Mouse (Mus musculus): ENCODE measurements around the gene Cxcl2. TPM values are rescaled to one million over a fixed set of nuclear protein-coding genes. Genes with fewer than 3 reads are reported as not detected.
A peak's percentile ranks its signal among the peaks of the same experiment; 100 is the strongest.

Gene Cxcl2
- 1.4 TPM in 1 of 2 replicates, not detected in the other for polyA plus RNA-seq (2012; rRNA removed)

DNA sequence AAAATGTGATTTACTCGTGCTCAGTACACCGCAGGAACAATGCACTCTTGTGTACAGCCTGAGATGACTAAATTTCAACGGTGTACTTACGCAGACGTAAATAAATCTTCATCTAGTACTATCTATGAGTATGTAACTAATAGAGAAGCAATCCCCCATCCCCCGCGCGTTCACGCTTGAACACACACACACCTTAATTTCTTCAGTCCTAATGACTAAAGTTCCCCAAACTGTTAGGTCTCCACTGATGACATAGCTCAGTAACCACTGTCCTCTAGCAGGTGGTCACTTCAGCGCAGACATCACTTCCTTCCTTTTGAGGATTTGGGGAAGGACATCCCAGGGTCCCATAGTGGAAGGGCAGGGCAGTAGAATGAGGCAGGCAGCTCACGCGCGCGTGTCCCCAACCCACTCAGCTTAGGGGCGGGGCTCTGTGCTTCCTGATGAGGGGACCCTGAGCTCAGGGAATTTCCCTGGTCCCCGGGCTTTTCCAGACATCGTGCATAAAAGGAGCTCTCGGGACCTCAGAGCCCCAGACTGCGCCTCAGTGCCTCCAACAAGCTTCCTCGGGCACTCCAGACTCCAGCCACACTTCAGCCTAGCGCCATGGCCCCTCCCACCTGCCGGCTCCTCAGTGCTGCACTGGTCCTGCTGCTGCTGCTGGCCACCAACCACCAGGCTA lies at the start of gene Cxcl2:
Gene Cxcl2, plus strand, starts transcription at position 533 of the 682 bp plus-strand sequence.
- DNase-seq (ENCODE audit: low read depth): no peak

- no peak for DNase-seq (ENCODE audit: low read depth)
Measured at GRCm38 (mm10) chr5:90855308-90856230, 48.1 kb upstream of the Cxcl2 start.

DNA sequence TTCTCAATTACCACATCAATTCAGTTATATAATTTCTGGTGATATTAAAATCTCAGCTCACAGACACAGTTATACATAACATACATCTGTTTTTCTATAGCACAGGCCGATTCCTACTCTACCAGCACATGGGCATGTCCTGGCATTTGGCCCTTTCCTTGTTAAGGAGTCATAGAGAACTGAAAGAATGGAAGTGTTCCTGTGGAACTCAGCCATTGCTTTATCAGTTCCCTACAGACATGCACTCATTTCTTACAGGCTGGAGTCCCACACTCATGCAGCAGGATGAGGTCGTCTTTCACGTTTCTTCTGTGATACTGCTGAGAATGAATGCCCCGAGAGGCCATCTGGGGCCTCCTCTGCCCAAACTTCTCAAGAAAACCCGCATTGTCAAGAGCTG lies 46.2 kb upstream of the Cxcl2 start:
- no peak for DNase-seq (ENCODE audit: low read depth)

DNA sequence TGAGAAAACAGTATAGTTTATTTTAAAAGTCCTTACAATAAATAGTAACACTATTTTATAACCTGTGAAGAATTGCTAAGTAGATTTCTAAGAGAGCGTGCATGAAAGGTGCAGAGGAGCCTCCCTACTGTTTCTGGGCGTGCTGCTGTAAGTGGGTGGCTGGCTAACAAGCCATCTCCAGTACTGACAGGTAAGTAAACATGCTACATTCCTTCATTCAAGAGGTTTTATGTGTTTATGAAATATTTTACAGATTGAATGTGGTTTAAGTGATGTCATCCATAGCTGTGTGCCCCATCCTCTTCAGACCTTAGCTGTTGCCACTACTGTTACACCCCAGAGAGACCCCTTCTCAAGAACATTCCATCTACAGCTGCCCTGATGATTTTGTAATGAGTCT lies 45.2 kb upstream of the Cxcl2 start:
- DNase-seq (ENCODE audit: low read depth): no peak

GRCm38 (mm10) chr5:90859031-90859430 lies 44.6 kb upstream of the Cxcl2 start:
- DNase-seq (ENCODE audit: low read depth): no peak

DNA sequence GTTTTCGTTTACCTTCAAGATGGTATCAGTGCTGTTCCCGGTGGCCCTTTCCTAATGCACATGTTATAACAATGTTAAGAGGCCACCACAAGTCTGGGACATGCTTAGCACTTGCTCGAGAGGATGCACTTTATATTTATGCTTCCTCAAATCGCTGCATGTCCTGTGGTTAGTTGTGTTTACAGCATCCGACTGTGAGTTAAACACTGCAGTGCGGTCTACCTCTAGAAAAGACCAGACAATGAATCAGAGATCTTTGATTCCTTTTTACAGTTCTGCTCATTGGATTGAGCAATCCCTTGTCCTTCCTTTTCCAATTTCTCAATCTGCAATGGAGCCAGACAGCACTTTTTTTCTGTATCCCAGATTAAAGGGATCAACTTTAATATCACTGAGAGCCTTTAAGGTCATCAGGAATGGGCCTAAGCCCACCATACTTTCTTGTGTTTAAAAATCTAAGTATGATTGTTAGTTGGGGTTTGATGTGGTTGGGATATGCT lies 41.7 kb upstream of the Cxcl2 start:
- no peak for DNase-seq (ENCODE audit: low read depth)

GRCm38 (mm10) chr5:90866770-90867169 lies 36.9 kb upstream of the Cxcl2 start:
- DNase-seq (ENCODE audit: low read depth): no peak

- DNase-seq (ENCODE audit: low read depth): no peak
Measured at GRCm38 (mm10) chr5:90872377-90872776, 31.3 kb upstream of the Cxcl2 start.

- no peak for DNase-seq (ENCODE audit: low read depth)
Measured at GRCm38 (mm10) chr5:90876045-90876444, 27.6 kb upstream of the Cxcl2 start.

DNA sequence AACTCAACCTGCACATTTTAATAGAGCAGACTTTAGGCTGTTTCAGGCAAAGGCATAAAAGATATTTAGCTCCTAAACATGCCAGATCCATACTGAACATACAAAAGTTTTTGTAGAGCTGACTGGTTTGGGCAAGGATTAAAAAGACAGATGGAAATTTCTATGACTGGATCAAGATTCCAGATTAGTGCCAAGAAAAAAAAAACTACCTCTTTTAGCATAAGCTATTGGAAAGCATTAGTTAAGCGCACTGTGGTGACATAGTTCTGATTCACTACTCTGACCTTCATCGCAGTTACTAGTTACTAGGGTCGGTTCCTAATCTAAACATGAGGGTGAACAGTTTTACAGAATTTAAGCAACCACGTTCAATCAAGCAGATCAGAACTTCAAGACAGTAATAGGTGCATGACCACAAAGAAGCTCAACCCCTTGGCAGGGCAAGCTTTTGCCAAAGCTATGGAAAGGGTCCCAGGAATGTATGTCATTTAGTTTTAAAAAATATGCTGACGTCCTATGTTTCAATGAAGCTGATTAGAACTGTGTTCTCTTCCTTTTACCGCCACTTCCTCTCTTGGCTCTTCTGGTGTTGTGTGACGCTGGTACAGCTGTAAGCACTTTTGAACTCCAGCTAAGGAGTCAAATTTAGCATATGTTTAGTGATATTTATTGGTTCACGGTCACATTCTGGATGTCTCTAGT lies 27.0 kb upstream of the Cxcl2 start:
- no peak for DNase-seq (ENCODE audit: low read depth)

DNA sequence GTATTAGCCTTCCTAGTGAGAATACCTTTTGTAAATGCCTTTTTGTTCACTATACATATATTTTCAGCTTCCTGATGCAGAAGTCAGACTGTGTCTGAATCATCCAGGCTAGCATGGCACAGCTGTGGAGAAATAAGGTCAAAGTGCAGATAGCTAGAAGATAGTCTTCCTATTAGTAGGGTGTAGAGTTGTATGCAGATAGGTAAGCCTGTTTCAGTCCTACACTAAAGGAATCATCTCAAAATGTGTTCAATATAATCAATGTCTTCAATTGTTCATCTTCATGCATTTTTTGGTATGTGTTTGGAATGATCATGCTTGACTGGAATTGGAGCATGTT lies 26.5 kb upstream of the Cxcl2 start:
- DNase-seq (ENCODE audit: low read depth): no peak

DNA sequence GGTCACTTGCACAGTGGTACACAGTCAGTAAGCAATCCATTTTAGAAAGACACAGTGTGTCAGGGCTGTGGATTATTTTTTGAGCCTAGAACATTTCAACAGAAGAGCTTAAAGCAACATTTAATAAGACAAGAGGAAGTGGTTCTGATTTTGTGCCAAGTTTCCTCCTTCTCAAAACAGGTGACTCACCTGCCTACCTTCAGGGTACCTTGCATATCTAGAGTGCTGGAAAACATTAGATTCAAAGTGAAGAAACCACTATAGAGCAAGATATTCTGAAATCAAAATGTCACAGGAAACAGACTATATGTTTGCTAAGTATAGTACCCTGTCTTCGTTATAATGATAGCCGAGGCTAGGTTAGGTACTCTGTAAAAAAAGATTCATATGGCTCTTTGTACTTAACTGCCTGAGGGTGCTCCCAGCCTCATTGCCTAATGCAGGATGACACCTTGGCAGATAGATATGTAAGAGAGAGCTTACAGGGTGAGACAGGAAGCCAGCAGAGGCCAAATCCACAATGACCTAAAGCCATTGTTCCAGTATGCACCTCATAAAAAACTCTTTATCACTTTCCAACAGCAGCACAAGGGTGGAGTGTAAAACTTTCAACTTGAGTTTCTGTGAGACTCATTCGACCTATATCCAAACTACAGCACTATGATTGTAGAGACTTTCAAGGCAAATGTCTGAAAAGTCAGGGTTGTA lies 24.2 kb upstream of the Cxcl2 start:
- peak; percentile 96 for DNase-seq (ENCODE audit: low read depth)

DNA sequence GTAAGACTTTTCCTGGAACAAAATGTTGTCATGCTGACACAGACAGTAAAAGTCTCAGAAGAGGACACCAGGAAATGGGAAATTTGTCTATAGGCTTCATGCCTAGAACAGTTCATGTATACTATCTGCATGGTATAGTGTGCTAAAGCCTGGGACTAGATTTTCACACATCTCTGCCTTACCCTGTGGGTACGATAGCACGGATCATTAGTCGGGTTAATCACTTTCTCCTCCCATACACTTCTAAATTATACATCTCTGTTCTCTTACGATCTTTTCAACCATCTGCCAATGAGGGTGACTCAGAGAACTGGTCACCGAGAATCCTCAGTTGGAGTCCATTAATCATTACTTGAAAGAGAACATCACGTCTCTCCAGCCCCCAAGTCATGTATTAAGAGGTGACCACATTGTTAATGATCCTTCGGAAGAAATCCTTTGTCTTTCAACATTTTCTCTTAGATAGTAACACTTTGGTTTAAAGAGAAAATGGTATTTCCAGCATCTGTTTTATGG lies 23.3 kb upstream of the Cxcl2 start:
- no peak for DNase-seq (ENCODE audit: low read depth)

GRCm38 (mm10) chr5:90881021-90881420 lies 22.6 kb upstream of the Cxcl2 start:
- no peak for DNase-seq (ENCODE audit: low read depth)

DNA sequence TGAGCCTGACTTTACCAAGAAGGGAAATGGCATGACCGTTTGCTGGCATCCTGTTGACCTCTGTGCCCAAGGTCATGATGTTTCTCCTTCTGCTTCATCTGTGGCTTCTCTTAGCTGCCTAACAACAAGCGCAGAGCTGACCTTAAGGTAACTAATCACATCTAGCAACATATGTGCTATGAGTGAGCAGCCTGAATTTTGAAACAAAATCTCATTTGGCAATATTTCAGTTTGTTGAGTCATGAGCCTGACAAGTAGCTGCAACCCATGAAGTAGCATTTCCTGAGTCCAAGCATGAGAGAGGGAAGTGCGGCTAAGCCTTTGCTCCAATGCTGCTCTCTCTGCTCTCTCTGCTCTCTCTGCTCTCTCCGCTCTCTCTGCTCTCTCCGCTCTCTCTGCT lies 22.0 kb upstream of the Cxcl2 start:
- peak; percentile 74 for DNase-seq (ENCODE audit: low read depth)

- no peak for DNase-seq (ENCODE audit: low read depth)
Measured at GRCm38 (mm10) chr5:90882146-90882545, 21.5 kb upstream of the Cxcl2 start.

GRCm38 (mm10) chr5:90884628-90885242 lies 18.9 kb upstream of the Cxcl2 start:
- DNase-seq (ENCODE audit: low read depth): no peak

DNA sequence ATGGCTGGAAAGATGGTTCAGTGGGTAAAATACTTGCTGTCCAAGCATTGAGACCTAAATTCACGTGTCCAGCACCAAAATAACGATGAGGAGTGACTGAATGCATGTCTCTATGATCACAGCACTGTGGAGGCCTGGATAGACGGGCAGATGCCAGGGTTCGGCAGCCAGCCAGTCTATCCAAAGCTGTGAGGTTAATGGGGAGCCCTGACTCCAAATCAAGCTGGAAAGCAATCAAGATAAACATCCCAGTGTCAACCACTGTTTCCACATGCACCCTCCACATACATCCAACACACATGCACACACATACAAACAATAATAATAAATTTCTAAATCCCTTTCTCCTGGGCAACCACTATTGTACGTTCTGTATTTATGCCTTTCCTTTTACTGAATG lies 15.0 kb upstream of the Cxcl2 start:
- DNase-seq (ENCODE audit: low read depth): no peak

GRCm38 (mm10) chr5:90890519-90891463 lies 12.9 kb upstream of the Cxcl2 start, which contains the start of gene Cxcl1:
TSS of gene Cxcl1 (plus strand) at chr5:90891241.
- DNase-seq (ENCODE audit: low read depth): no peak

DNA sequence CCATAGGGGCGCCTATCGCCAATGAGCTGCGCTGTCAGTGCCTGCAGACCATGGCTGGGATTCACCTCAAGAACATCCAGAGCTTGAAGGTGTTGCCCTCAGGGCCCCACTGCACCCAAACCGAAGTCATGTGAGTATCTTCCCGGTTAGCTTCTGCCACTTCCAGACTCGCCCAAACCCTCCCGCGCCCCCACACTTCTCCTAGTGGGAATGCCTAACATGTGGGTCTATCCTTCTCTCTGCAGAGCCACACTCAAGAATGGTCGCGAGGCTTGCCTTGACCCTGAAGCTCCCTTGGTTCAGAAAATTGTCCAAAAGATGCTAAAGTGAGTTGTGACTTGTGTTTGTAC lies 12.2 kb upstream of the Cxcl2 start:
- no peak for DNase-seq (ENCODE audit: low read depth)
